Mouse (Mus musculus) CD4-positive helper T cell, adult 2 months (primary cell): ENCODE measurements around the gene Rasa2.
"Not testable (repeated sequence)": the region's sequence is repeated elsewhere in the genome, so short reads cannot be mapped to it uniquely, and the experiment has no call there.

Source experiments
- DNase-seq: peaks from one replicate; pipeline ENCODE4 v3.0.0-alpha.2; 2012; ENCODE audit warnings: low read depth, missing footprints, low spot score

Rasa2 gene

GRCm38 (mm10) chr9:96529961-96530673 lies 101.3 kb downstream of the Rasa2 start:
- DNase-seq = no peak

GRCm38 (mm10) chr9:96526011-96526410 lies 105.4 kb downstream of the Rasa2 start:
- no peak for DNase-seq

- DNase-seq = no peak
Measured at GRCm38 (mm10) chr9:96524972-96525506, 106.4 kb downstream of the Rasa2 start, which contains the start of gene Gm28729. Gm28729 (minus strand) TSS chr9:96525264.

- DNase-seq = no peak
Measured at GRCm38 (mm10) chr9:96523148-96523547, 108.3 kb downstream of the Rasa2 start.

- DNase-seq = not testable (repeated sequence)
Measured at GRCm38 (mm10) chr9:96521574-96521973, 109.8 kb downstream of the Rasa2 start.

- no peak for DNase-seq
Measured at GRCm38 (mm10) chr9:96517429-96517828, 114.0 kb downstream of the Rasa2 start.

- DNase-seq = no peak
Measured at GRCm38 (mm10) chr9:96516806-96517205, 114.6 kb downstream of the Rasa2 start.

GRCm38 (mm10) chr9:96515737-96516136 lies 115.7 kb downstream of the Rasa2 start:
- peak; percentile 46 for DNase-seq

GRCm38 (mm10) chr9:96514278-96514677 lies 117.1 kb downstream of the Rasa2 start:
- no peak for DNase-seq

- no peak for DNase-seq
Measured at GRCm38 (mm10) chr9:96506011-96506498, 125.4 kb downstream of the Rasa2 start.

GRCm38 (mm10) chr9:96505156-96505555 lies 126.3 kb downstream of the Rasa2 start:
- no peak for DNase-seq

- DNase-seq = no peak
Measured at GRCm38 (mm10) chr9:96504116-96504895, 127.1 kb downstream of the Rasa2 start.

GRCm38 (mm10) chr9:96502856-96503610 lies 128.4 kb downstream of the Rasa2 start:
- DNase-seq = no peak

GRCm38 (mm10) chr9:96501217-96501616 lies 130.2 kb downstream of the Rasa2 start:
- DNase-seq = no peak

- no peak for DNase-seq
Measured at GRCm38 (mm10) chr9:96493212-96493611, 138.2 kb downstream of the Rasa2 start.

- DNase-seq = peak; percentile 60
Measured at GRCm38 (mm10) chr9:96491810-96492209, 139.6 kb downstream of the Rasa2 start.
